ENCODE assay signal across 27 mouse cellular contexts in genomic region chr2:116837829-116838228, GRCm38 (mm10). TPM values are rescaled to one million over a fixed set of nuclear protein-coding genes. Genes with fewer than 3 reads are reported as not detected.
"Had no signal": no experiment of that assay in that cellular context is flagged by ENCODE, and none has a peak within 500 bp of the region (broad histone marks: within the 10 kb centered on the region; RNA-seq: fewer than 3 reads in every experiment).

No protein-coding gene starts in this region.

- H3K27me3 ChIP-seq: heart, embryonic 13.5 days; heart, embryonic 15.5 days; hindbrain, embryonic 12.5 days; intestine, embryonic 15.5 days; limb, embryonic 13.5 days; limb, embryonic 15.5 days; liver, embryonic 12.5 days had no signal

- H3K4me2 ChIP-seq: heart, embryonic 11.5 days; heart, embryonic 13.5 days; heart, embryonic 15.5 days; hindbrain, embryonic 12.5 days; hindbrain, embryonic 14.5 days; intestine, embryonic 15.5 days; limb, embryonic 13.5 days; limb, embryonic 15.5 days; liver, embryonic 12.5 days had no signal

- H3K36me3 ChIP-seq: heart, embryonic 13.5 days; heart, embryonic 15.5 days; hindbrain, embryonic 10.5 days; hindbrain, embryonic 12.5 days; intestine, embryonic 15.5 days; limb, embryonic 13.5 days; limb, embryonic 15.5 days; liver, embryonic 12.5 days had no signal

- ATAC-seq: inflammation-experienced regulatory T-cells, adult 6 months; intestine, embryonic 15.5 days; intestine, postnatal 0 days; liver, embryonic 12.5 days had no signal

- H3K4me3 ChIP-seq: heart, embryonic 13.5 days; heart, embryonic 15.5 days; hindbrain, embryonic 10.5 days; hindbrain, embryonic 12.5 days; intestine, embryonic 15.5 days; limb, embryonic 13.5 days; limb, embryonic 15.5 days; liver, embryonic 12.5 days had no signal

- H3K4me1 ChIP-seq: heart, embryonic 13.5 days; heart, embryonic 15.5 days; hindbrain, embryonic 12.5 days; intestine, embryonic 15.5 days; limb, embryonic 15.5 days; liver, embryonic 12.5 days had no signal

- H3K27ac ChIP-seq: heart, embryonic 13.5 days; heart, embryonic 15.5 days; hindbrain, embryonic 10.5 days; hindbrain, embryonic 12.5 days; hindbrain, embryonic 14.5 days; intestine, embryonic 15.5 days; limb, embryonic 13.5 days; limb, embryonic 15.5 days; liver, embryonic 12.5 days; liver, embryonic 14.5 days had no signal

- H3K9ac ChIP-seq: forebrain, postnatal 0 days; heart, embryonic 13.5 days; heart, embryonic 15.5 days; hindbrain, embryonic 12.5 days; hindbrain, embryonic 14.5 days; intestine, embryonic 15.5 days; limb, embryonic 13.5 days; limb, embryonic 15.5 days; liver, embryonic 12.5 days; liver, embryonic 14.5 days had no signal

- H3K9me3 ChIP-seq: heart, embryonic 13.5 days; heart, embryonic 15.5 days; hindbrain, embryonic 10.5 days; hindbrain, embryonic 12.5 days; intestine, embryonic 15.5 days; limb, embryonic 13.5 days; limb, embryonic 15.5 days; liver, embryonic 12.5 days had no signal

RNA-seq across cellular contexts. Expression of gene Tmco5, which starts 40.7 kb away (rescaled TPM):
- total RNA-seq: forebrain, postnatal 0 days; gastrocnemius, adult 18-20 months; gastrocnemius, adult 8-10 months; gastrocnemius, postnatal 14 days; gastrocnemius, postnatal 36 days; granulocyte monocyte progenitor cell, adult 5-6 weeks; heart, adult 8-10 months; heart, postnatal 14 days; heart, postnatal 36 days; liver, adult 2 months had no signal
- polyA plus RNA-seq: heart, embryonic 11.5 days; heart, embryonic 13.5 days; heart, embryonic 15.5 days; heart, postnatal 0 days; hindbrain, embryonic 10.5 days; hindbrain, embryonic 12.5 days; hindbrain, embryonic 14.5 days; hindbrain, embryonic 16.5 days; inflammation-experienced regulatory T-cells, adult 6 months; intestine, embryonic 15.5 days; intestine, postnatal 0 days; limb, embryonic 11.5 days; limb, embryonic 13.5 days; limb, embryonic 15.5 days; liver, adult 2 months; liver, embryonic 12.5 days; liver, embryonic 14.5 days; liver, embryonic 16.5 days had no signal
